Mouse (Mus musculus) layer of hippocampus, postnatal 10 days (tissue): ENCODE results near the gene Pgm5. TPM values are rescaled to one million over a fixed set of nuclear protein-coding genes. Genes with fewer than 3 reads are reported as not detected.

Experiments
- DNase-seq, 2 experiments: peaks; one replicate each; pipeline ENCODE4 v3.0.0; 2021; ENCODE audit warnings: low spot score in 2 of 2
- total RNA-seq, 2 experiments: library from RNA; stranded (reverse); gene quantifications; 2 replicates each; pipeline ENCODE4 v1.2.3; 2021

The Pgm5 gene
- total RNA-seq, 2 experiments from 2014 or later = 3.4 to 3.5 TPM

DNA sequence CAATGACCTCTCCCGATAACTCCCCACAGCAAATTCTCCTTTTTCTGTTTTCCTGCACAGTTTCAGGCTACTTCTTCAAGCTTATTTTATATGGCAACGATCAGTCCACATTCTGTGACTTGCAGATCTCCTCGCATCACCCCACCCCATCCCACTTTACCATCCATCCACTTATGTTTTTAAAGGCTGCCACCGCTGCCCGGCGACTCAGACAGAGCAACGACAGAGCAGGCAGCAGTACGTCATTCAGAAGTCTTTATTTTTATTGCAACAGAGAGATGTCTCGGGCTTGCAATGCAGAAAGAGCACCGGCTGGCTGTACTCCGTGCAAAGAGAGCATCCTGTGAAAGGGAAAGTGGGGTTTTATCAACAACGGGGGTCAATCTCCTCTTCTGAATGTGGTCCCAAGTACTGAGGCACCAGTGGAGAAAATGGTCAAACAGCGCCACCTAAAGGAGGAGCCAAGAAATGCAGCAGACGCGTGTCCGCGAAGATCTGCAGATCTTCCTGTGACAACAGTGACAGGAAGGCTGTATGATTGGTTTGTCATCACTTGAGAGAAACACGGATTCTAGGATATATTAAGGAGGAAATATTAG is 9.5 kb upstream of the Pgm5 start:
- peak; percentile 87 to 91 for DNase-seq

DNA sequence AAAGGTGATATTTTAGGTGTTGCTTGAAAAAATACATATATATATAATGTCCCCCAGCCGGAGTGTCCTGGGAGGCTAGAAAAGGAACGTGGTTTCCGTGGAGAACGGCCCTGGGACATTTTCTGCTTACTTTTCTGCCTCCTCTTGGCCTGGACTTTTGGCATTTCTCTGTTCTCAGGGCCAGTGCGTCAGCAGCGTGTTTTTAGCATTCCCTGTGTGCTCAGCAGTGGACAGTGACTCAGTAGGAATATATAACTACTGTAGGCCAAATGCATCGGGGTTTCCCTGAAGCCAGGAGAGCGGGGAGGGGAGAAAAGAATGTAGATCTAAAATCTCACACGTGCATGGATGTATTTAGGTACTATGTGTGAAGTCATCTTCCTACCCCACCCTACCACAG is 3.8 kb upstream of the Pgm5 start:
- no peak for DNase-seq

GRCm38 (mm10) chr19:24861276-24861611 is 411 bp downstream of the Pgm5 start:
- no peak for DNase-seq

DNA sequence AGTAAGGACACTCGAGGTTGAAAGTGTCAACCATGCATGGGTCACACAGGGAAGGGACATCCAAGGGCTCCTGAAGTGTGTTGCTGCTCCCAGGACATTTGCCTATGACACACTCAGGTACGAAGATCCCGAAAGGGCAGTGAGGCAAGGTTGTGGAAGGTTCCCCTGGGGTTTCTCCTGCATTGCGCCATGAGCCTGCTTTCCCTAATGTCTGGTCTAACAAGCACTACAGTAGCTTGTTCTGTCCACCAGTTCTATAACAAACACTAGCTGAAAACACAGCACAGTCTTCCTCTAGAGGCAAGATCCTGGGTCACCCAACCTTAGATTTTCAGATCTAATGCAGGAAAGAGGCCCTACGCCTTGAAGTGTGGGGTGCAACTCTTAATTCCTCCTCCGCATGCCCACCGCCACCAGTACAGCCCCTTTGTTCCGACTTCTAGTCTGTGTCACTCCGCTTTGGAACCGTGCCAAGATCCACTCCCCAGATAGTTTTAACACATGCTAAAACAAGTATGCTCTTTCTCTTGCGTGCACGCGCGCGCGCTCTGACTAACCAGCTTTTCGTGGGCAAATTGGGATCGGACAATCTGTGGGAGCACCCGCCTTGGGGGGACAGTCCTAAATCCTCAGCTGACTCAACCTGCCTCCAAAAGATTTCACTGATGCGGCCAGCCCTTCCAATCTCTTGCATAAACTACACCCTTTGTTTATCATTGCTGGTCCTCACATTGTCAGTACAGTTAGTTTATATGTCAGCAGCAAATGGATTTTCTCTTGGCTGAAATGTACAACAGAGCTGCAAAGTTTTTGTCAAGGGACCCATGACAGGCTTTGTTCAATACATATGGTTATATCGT is 10.0 kb downstream of the Pgm5 start:
- peak; percentile 39 to 52 for DNase-seq

- no peak for DNase-seq
Observed at GRCm38 (mm10) chr19:24848844-24849243, 12.8 kb downstream of the Pgm5 start.

DNA sequence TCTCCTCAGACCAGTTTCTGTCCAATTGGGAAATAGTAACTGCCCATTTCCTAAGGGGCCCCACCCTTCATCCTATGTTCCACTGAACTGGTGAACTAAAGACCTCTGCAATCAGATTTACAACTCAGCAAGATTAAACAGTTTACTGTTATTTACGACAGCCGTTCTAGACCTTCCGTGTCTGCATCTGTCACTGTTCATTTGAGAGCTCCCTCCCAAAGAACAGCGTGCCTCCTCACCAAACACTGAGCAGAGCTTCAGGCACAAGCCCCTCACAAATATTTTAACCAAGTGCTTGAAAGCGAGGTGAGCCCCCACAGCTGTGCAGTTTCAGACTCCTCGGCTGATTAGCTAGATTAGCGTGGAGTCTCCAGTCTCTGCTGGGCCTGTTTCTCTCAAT is 13.3 kb downstream of the Pgm5 start:
- DNase-seq = no peak

DNA sequence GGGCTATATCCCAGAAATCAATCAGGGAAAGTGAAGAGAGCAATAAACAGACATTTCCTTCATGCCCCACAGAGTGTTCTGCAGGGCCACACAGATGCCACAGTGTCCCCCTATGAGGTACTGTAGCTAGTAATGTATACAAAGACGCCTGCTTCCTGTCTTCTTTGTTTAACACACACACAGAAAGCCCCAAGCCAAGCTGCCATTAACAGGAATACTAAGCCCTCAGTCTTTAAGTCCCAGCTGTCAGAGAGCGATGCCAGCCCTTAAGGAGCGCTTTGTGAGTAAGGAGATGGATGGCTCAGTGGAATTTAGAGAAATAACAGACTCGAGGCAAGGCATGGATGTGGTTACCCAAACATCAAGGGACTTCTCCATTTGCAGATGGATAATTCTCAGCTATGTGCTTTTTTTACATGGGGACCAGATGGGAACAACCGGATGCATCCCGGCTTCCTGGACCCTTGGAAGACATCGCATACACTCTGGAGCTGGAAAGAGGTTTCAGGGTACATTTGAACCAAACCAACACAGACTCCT is 16.6 kb downstream of the Pgm5 start:
- DNase-seq = peak in 1 of 2 experiments; percentile 8

- no peak for DNase-seq
Observed at GRCm38 (mm10) chr19:24842080-24842479, 19.6 kb downstream of the Pgm5 start.

GRCm38 (mm10) chr19:24824517-24824916 is 37.1 kb downstream of the Pgm5 start:
- DNase-seq = no peak

DNA sequence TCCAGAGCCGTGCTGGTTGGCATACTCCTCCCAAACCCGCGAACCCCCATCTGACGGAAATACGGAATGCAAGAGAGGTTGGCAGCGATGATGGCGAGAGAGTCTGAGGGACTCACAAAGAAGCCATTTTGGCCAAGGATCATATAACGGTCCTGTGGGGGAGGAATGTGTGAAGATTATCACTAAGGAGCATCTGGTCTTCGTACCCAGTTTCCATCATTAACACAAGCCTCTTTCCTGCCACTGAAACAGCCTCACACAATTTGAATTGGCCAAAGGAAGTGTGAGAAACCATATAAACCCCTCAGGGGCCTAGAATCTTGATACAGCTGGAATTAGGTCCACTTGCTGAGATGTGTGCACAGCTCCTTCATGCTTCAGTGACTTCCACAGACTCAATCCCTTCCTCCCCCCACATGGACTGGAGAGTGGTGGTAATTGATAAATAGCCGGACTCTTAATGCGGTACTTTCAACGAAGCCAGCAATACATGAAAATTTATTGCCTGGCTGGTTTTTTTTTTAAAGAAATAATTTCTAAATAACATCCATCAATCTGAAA is 45.9 kb downstream of the Pgm5 start:
- DNase-seq = no peak

DNA sequence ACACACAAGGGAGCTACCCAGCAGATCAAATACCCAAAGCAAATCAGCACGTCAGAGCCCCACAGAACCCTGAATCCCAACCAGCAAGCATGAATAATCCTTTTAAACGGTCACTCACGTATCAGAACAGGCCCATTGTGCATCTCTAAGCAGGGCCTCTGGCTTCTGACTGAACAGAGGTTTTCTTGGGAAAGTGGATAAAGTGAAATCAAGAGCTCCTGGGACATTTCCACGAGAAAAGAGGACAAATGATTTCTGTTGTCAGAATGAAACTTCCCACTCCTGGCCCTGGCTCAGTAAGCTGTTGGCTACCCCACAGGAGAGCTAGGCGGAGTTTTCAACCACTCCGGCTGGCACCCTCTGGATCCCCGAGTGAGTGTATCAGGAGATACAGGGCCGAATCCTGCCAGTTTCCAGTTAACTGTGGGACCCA is 48.8 kb downstream of the Pgm5 start:
- DNase-seq = no peak

GRCm38 (mm10) chr19:24812106-24812810 is 49.4 kb downstream of the Pgm5 start:
- no peak for DNase-seq

DNA sequence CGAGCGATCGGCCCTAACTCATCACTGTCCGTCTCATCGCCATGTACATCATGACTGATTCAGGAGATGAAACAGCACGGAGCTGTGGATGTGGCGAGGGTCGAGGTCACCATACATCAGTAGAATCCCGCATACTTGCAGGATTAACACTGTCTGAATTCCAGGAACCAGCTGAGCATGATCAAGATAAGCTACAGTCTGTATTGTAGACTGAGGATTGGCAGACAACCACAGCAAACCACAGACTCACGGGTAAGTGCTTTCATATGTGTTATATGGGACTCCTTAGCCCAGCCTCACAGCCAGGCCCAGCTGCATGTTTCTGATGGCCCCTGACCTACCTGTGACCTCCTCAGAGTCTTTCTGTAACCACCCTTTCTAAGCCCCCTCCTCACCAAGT is 50.2 kb downstream of the Pgm5 start:
- no peak for DNase-seq

DNA sequence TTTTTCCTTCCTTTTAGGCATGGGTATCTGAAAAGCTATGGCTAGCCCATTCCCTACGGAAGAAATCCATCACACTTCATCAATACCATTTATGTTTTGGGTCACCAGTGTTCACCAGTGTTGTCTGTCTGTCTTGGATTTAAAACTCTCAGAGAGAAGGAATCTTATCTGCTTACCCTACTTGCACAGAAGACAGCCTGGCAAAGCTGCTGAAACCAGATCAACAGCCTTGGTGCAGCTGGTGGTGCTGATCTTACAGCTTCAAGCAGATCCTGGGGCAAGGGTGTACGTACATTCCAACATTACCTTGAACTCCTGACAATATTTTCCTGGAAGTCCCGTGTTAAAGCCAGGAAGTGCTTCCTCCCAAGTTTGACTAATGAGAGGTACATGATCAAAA is 55.6 kb downstream of the Pgm5 start:
- DNase-seq = no peak

- DNase-seq = no peak
Observed at GRCm38 (mm10) chr19:24797606-24798005, 64.0 kb downstream of the Pgm5 start.

DNA sequence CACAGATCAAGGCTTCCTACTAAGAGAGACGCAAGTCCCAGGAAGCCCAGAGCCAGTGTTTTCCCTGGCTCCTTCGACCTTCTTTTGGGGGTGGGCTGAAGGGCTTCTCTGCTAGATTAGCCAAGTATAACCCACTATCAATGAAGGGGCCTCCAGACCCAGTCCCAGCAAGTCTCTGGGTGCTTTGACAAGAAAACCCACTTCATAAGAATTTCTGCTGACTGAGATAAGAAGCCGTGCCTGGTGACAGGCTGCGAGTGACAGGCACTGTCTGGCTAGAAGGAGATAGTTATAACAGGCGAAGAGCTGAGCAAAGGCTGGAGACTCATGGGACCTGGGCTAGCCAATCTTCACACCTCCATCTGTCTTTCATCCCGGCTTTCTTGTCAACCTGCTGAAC is 67.3 kb downstream of the Pgm5 start:
- no peak for DNase-seq

DNA sequence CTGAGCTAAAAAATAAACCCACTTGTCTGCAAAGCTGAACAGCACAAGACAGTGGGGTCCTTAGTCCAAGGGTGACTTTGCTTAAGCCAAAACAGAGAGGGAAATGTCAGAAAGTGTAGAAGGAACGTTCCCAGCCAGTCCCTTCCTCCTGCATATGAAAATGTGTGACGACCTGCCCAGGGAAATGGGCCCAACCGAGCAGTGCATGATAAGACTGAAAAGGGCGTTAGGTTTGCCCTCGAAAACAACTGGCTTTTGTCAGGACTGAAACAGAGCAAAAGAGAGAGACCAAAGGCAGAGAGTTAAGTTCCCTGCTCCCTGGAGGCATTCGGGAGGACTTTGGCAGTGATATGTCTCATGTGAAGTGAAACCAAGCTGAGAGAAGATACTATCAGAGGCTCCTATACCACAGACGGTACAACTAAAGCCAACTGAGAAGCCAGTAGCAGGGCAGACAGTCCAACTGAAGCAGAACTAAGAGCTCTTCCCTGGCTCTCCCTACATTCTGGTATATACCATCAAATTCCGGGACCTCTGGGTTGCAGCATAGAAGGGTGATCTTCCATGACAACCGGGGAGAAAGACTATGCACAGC is 68.0 kb downstream of the Pgm5 start:
- no peak for DNase-seq

DNA sequence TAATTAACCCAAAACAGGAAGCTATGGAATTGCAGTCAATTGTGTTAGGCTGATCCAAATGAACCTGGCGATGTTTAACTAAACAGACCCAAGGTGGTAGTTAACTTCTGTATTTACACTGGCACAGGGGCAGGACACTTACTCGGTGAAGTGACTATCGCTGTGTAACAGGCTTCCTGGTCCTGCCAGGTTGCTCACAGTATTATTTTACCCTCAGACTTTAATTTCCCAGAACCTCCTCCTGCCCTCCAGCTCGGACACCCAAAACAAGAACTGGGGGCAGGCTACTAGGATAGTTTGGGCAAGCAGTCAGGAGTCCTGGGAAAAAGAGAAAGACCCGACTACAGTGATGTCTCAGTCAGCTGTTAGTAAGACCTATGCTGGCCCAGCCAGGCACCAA is 68.8 kb downstream of the Pgm5 start:
- DNase-seq = no peak

- DNase-seq = no peak
Observed at GRCm38 (mm10) chr19:24785898-24786297, 75.8 kb downstream of the Pgm5 start.

GRCm38 (mm10) chr19:24785056-24785675 is 76.5 kb downstream of the Pgm5 start:
- no peak for DNase-seq

GRCm38 (mm10) chr19:24783736-24784135 is 77.9 kb downstream of the Pgm5 start:
- DNase-seq = peak in 1 of 2 experiments; percentile 12
